Mouse (Mus musculus): ENCODE measurements around the gene Gid4. TPM values are rescaled to one million over a fixed set of nuclear protein-coding genes. Genes with fewer than 3 reads are reported as not detected.

The Gid4 gene
- total RNA-seq (2014; rRNA removed) (30.8 and 35.7 TPM in 2 replicates), polyA plus RNA-seq (2015; fragmentation: Nextera tagmentation; extraction: Ambion mirVana) (14.8 and 22.6 TPM in 2 replicates)

DNA sequence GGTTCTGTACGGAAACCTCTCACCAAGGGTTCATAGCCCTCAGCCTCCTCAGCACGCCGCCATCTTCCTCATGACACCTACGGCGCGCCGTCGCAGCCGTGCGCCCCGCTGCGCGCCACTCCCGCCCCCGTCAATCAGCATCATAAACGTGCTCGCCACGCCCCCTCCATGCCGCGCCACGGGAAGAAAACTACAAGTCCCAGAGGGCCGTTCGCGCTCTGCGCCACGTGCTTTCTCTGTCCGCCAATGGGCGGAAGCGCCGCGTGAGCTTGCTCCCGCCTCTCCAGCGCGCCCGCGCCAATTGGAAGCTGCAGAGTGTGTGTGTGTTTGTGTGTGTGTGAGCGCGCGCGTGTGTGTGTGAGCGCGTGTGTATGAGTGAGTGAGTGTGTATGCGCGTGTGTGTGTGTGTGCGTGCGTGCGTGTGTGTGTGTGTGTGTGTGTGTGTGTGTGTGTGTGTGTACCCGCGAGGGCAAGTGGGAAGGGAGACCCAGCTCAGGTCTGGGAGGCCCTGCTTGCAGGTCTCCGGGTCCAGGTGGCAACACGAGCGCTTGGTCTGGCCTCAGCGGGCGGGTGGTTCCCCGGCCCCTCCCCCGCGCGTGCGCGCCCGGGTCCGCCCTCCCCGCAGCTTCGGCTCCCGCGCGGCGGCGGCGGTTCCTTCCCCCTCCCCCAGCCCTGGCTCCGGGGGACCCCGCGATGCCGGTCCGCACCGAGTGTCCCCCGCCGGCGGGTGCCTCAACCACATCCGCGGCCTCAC, at the start of gene Gid4:
Gid4 (plus strand) TSS at position 183 of the 754 bp plus-strand sequence.
- WGBS = 4% methylated on average over 77 of the region's 81 CpGs
- ATAC-seq = peak; percentile 97
- Histone ChIP-seq H3K4me2 (ENCODE audit: low read depth) (peak within 1 kb of the TSS; percentile 83), H3K36me3 (ENCODE audit: insufficient read depth) (no peaks in the 10 kb centered on the region), H3K27ac (ENCODE audit: low read depth, low read length) (peak within 1 kb of the TSS; percentile 84), H3K27me3 (ENCODE audit: insufficient read depth, low read length) (no peaks in the 10 kb centered on the region), H3K4me3 (ENCODE audit: low read depth, low read length) (peak within 1 kb of the TSS; percentile 83), H3K4me1 (ENCODE audit: insufficient read depth) (peaks cover 16% of the 10 kb centered on the region), H3K9me3 (ENCODE audit: low read length) (no peaks in the 10 kb centered on the region), H3K9ac (peak within 1 kb of the TSS; percentile 85)
- peak; percentile 100 for DNase-seq
- TF ChIP-seq CTCF (IDR thresholded peaks at IDR 0.05; ENCODE audit: low read depth) = no peak

DNA sequence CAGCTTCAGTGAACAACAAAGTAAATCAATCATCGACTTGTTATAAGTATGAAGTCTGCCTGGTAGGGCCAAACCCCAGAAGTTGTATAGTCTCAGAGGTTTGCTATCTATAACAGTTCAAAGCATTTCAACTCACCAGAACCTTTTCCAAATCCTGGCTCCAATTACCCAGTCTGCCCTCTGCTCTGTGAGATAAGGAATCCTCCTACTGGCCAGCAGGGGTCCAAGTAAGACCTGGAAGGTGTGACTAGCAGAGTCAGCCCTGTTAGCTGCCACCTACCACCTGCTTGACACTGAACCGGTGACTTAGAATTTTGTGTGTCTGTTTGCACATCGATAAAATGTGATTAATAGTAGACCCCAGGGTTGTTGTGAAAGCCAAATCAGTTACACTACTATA, 49.7 kb upstream of the Gid4 start:
- no peak for TF ChIP-seq CTCF (IDR thresholded peaks at IDR 0.05; ENCODE audit: low read depth)
- H3K9me3 ChIP-seq (ENCODE audit: low read length) = no peaks in the 10 kb centered on the region
- no peak overlapping the region for H3K27ac ChIP-seq (ENCODE audit: low read depth, low read length)
- ATAC-seq (no peak), DNase-seq (no peak)
- 80% methylated on average over 3 of the region's 3 CpGs for WGBS
- no peak overlapping the region for H3K9ac ChIP-seq
- no peak overlapping the region for H3K4me2 ChIP-seq (ENCODE audit: low read depth)
- no peaks in the 10 kb centered on the region for H3K27me3 ChIP-seq (ENCODE audit: insufficient read depth, low read length)
- H3K36me3 ChIP-seq (ENCODE audit: insufficient read depth) = no peaks in the 10 kb centered on the region
- no peaks in the 10 kb centered on the region for H3K4me1 ChIP-seq (ENCODE audit: insufficient read depth)
- no peak overlapping the region for H3K4me3 ChIP-seq (ENCODE audit: low read depth, low read length)

DNA sequence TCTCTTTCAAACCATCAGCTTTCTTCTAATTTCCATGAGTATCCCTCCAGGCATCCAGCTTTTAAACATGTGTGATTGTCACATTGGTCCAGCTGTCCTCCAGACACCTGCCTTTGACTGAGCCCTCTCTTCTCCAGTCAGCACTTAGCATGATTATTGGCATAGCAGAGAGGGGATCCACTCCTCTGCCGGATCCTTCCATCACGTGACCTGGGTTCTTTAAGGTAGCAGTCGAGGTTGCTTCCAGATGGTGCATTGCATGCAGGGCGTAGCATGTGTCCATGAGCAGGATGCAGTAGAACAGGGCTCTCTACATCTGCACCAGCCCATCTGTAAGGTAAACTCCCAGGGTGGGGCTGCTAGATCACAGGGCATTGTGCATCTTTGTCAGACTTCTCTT, 48.0 kb upstream of the Gid4 start:
- no peaks in the 10 kb centered on the region for H3K4me1 ChIP-seq (ENCODE audit: insufficient read depth)
- H3K9ac ChIP-seq = no peak overlapping the region
- no peak overlapping the region for H3K4me3 ChIP-seq (ENCODE audit: low read depth, low read length)
- no peak for TF ChIP-seq CTCF (IDR thresholded peaks at IDR 0.05; ENCODE audit: low read depth)
- 84% methylated on average over 4 of the region's 4 CpGs for WGBS
- no peak overlapping the region for H3K4me2 ChIP-seq (ENCODE audit: low read depth)
- DNase-seq = no peak
- H3K27me3 ChIP-seq (ENCODE audit: insufficient read depth, low read length) = no peaks in the 10 kb centered on the region
- no peak overlapping the region for H3K27ac ChIP-seq (ENCODE audit: low read depth, low read length)
- H3K9me3 ChIP-seq (ENCODE audit: low read length) = no peaks in the 10 kb centered on the region
- no peaks in the 10 kb centered on the region for H3K36me3 ChIP-seq (ENCODE audit: insufficient read depth)
- ATAC-seq = no peak

DNA sequence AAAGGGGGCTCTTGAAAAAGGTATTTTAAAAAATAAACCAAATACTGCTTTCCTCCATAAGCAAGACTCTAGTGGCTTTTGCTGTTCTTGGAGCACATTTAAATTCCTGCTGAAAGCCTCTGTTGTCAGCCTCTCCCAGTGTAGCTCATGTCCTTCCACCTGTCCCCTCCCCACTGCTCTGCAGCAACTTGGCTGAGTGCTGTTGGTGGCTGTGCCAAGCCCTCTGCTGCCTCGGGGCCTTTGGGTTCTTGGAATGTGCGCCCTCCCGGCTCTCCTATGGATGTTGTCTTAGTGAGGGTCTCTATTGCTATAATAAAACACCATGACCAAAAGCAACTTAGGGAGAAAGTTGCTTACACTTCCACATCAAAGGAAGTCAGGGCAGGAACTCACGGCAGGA, 47.5 kb upstream of the Gid4 start:
- no peak for DNase-seq
- no peak for ATAC-seq
- H3K27me3 ChIP-seq (ENCODE audit: insufficient read depth, low read length) = no peaks in the 10 kb centered on the region
- H3K4me3 ChIP-seq (ENCODE audit: low read depth, low read length) = no peak overlapping the region
- H3K4me2 ChIP-seq (ENCODE audit: low read depth) = no peak overlapping the region
- WGBS = 57% methylated on average over 4 of the region's 4 CpGs
- no peak for TF ChIP-seq CTCF (IDR thresholded peaks at IDR 0.05; ENCODE audit: low read depth)
- no peaks in the 10 kb centered on the region for H3K4me1 ChIP-seq (ENCODE audit: insufficient read depth)
- no peak overlapping the region for H3K9ac ChIP-seq
- H3K36me3 ChIP-seq (ENCODE audit: insufficient read depth) = no peaks in the 10 kb centered on the region
- H3K9me3 ChIP-seq (ENCODE audit: low read length) = no peaks in the 10 kb centered on the region
- no peak overlapping the region for H3K27ac ChIP-seq (ENCODE audit: low read depth, low read length)

DNA sequence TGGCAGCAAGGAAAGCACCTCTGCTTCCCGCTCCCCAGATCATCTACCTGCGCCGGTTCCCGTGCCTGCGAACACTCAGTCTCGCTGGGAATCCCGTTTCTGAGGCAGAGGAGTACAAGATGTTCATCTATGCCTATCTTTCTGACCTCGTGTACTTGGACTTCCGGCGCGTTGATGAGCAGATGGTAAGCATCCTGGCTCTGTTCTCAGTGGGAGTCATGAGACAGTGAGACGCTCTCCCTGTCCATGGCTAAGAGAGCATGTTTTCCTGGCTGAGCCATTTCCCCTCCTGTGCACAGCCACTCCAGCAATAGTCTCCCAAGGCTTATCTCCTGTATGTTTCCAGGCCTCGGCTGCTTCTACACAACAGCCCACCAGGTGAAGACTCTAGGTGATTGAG, 46.5 kb upstream of the Gid4 start:
- no peak for DNase-seq
- H3K4me2 ChIP-seq (ENCODE audit: low read depth) = no peak overlapping the region
- 89% methylated on average over 13 of the region's 13 CpGs for WGBS
- no peaks in the 10 kb centered on the region for H3K9me3 ChIP-seq (ENCODE audit: low read length)
- H3K9ac ChIP-seq = no peak overlapping the region
- H3K27ac ChIP-seq (ENCODE audit: low read depth, low read length) = no peak overlapping the region
- no peaks in the 10 kb centered on the region for H3K4me1 ChIP-seq (ENCODE audit: insufficient read depth)
- no peak overlapping the region for H3K4me3 ChIP-seq (ENCODE audit: low read depth, low read length)
- no peak for ATAC-seq
- no peaks in the 10 kb centered on the region for H3K27me3 ChIP-seq (ENCODE audit: insufficient read depth, low read length)
- H3K36me3 ChIP-seq (ENCODE audit: insufficient read depth) = no peaks in the 10 kb centered on the region
- TF ChIP-seq CTCF (IDR thresholded peaks at IDR 0.05; ENCODE audit: low read depth) = no peak

DNA sequence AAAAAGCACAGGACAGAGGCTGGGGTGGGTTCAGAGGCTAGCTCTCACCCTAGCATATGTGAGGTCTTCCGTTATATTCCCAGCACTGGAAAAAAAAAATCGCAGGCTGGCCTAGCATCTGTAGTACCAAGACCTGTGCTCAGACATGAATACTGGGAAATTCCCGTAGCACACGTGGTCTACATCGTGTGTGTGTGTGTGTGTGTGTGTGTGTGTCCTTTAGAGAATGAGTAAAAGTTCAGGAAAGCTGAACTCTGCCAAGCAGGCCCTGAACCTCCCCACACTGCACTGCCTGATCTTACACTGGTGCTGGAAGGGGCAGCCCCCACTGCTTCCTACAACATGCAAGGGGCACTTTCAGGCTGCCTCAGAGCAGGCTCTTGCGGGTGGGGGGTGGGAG, 42.5 kb upstream of the Gid4 start:
- 83% methylated on average over 6 of the region's 6 CpGs for WGBS
- Histone ChIP-seq H3K27me3 (ENCODE audit: insufficient read depth, low read length) (no peaks in the 10 kb centered on the region), H3K4me1 (ENCODE audit: insufficient read depth) (no peaks in the 10 kb centered on the region), H3K9ac (no peak overlapping the region), H3K4me3 (ENCODE audit: low read depth, low read length) (no peak overlapping the region), H3K9me3 (ENCODE audit: low read length) (no peaks in the 10 kb centered on the region), H3K4me2 (ENCODE audit: low read depth) (no peak overlapping the region), H3K36me3 (ENCODE audit: insufficient read depth) (no peaks in the 10 kb centered on the region), H3K27ac (ENCODE audit: low read depth, low read length) (no peak overlapping the region)
- no peak for DNase-seq
- ATAC-seq = no peak
- no peak for TF ChIP-seq CTCF (IDR thresholded peaks at IDR 0.05; ENCODE audit: low read depth)

DNA sequence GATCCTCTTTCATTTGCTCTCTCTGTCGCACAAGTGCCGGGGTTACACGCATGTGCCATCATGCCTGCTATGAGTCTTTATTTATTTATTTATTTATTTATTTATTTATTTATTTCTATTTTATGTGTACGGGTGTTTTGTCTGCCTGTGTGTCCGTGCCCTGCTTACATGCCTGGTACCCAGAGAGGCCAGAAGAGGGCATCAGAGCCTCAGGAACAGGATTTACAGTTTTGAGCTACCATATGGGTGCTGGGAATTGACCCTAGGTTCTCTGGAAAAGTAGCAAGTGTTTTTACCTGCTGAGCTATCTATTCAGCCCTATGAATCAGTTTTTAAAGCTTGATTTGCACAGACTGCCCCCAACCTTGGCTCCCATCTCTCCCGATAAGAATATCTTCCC, 33.4 kb upstream of the Gid4 start:
- no peak overlapping the region for H3K4me2 ChIP-seq (ENCODE audit: low read depth)
- no peaks in the 10 kb centered on the region for H3K36me3 ChIP-seq (ENCODE audit: insufficient read depth)
- no peak overlapping the region for H3K9ac ChIP-seq
- H3K27ac ChIP-seq (ENCODE audit: low read depth, low read length) = no peak overlapping the region
- no peak overlapping the region for H3K4me3 ChIP-seq (ENCODE audit: low read depth, low read length)
- H3K9me3 ChIP-seq (ENCODE audit: low read length) = no peaks in the 10 kb centered on the region
- ATAC-seq = no peak
- no peaks in the 10 kb centered on the region for H3K27me3 ChIP-seq (ENCODE audit: insufficient read depth, low read length)
- peaks cover 17% of the 10 kb centered on the region; the same call in 1 of the 2 replicates for H3K4me1 ChIP-seq (ENCODE audit: insufficient read depth)
- WGBS = 91% methylated on average over 6 of the region's 6 CpGs
- DNase-seq = no peak
- TF ChIP-seq CTCF (IDR thresholded peaks at IDR 0.05; ENCODE audit: low read depth) = no peak
